Mouse (Mus musculus): ENCODE measurements around the gene Spaca3.

Gene Spaca3

GRCm38 (mm10) chr11:80872509-80873474 is 14.6 kb downstream of the Spaca3 start:
- DNase-seq = peak; percentile 60 to 70

- peak; percentile 20 to 40 for DNase-seq
Observed at GRCm38 (mm10) chr11:80877131-80877651, 19.0 kb downstream of the Spaca3 start.

- DNase-seq = no peak
Observed at GRCm38 (mm10) chr11:80878026-80878425, 19.9 kb downstream of the Spaca3 start.

DNA sequence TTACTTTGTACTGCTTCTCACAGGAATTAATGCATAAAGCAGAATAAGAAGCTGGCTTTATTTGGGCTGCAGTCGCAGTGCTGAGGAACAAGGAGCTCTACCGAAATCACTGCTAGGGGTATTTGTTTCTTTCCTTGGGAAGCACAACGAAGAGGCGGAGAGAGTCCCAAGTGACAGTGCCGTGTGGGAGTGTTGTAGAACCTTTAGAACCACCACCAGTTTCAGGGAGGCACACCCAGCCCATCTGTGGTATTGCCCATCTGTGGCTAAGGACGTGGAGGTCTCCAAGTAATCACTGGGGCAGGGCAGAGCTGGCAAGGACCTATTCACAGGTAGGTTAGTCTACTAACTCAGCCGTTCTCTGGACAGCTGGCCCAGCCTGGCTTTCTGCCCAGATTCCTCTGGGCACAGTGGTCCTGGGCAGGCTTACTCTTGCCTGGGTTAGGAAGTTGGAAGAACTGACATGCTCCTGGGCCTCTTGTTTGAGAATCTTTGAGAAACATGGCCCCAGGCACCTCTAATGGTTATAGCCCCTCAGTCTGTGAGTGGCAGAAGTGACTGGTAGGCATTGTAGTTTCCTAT is 24.2 kb downstream of the Spaca3 start:
- no peak for DNase-seq

DNA sequence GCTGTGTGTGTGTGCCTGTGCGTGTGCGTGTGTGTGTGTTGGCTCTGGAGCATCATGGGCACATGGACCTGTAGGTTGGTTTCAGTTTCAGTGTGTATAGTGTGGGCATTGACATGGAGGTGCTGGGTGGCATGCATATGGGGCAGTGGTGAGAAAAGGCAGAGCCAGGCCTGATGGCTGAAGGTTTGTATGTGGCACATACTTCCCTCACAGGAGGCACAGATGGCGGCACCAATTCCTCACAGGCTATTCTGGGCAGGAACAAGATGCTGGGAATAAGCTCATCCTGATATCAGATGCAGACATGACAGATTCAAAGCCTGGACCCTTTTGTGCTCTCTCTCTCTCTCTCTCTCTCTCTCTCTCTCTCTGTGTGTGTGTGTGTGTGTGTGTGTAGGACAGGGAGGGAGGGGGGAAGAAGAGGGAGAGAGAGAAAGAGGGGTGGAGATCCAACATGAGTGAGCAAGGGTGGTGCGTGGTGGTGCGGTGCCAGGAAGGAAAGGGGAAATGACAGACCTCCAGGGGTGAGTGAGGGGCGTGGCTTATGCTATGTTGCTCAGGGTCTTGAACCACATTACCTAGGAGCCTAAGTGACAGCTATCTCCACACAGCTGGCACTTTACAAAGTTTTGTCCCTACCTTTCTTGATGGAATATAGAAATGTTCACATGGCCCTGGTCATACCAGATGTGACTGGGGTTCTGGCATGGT is 26.5 kb downstream of the Spaca3 start:
- no peak for DNase-seq

- no peak for DNase-seq
Observed at GRCm38 (mm10) chr11:80886365-80886764, 28.2 kb downstream of the Spaca3 start.

GRCm38 (mm10) chr11:80887021-80887420 is 28.9 kb downstream of the Spaca3 start:
- peak in 1 of 2 experiments; percentile 23 for DNase-seq

GRCm38 (mm10) chr11:80889336-80890063 is 31.3 kb downstream of the Spaca3 start:
- DNase-seq = no peak

GRCm38 (mm10) chr11:80895853-80896252 is 37.7 kb downstream of the Spaca3 start:
- DNase-seq = no peak

GRCm38 (mm10) chr11:80900555-80900954 is 42.4 kb downstream of the Spaca3 start:
- peak; percentile 52 to 67 for DNase-seq

- no peak for DNase-seq
Observed at GRCm38 (mm10) chr11:80902664-80903063, 44.5 kb downstream of the Spaca3 start.

DNA sequence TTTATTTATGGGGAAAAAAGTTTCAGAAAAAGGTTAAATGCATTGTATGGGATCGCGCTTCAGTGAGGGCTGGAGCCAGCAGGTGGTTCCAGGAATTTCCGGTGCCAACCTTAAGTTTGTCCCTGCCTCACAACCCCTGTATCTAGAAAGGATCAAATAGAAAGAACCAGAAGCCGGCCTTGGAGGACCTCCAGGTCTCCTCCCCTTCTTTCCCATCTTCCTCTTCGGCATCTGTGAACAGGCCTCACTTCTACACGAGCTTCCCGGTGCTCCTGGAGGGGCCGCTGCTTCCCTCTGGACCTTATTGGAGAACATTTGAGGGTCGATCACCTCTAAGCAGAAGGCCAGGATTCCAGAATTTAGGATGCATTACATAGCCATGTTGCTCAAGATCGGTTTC is 45.3 kb downstream of the Spaca3 start:
- no peak for DNase-seq

- DNase-seq = no peak
Observed at GRCm38 (mm10) chr11:80904559-80904958, 46.4 kb downstream of the Spaca3 start.

DNA sequence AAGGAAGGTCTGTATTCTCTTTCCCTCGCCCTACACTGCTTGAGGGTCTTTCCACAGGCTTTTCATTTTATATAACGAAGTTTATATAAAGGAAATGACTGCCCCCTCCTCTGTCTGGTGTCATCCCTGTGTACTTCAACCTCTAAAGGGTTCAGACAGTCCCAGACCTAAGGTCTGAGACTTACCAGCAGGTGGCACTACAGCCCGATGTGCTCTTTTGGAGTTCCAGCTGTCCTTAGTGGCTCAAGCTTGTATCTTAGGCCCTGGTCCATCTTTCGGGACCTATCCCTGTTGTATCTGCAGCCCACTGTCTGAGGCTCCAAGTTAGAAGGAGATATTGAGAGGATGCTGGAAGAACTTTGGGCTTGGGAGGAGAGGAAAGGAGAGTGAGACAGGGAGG is 48.3 kb downstream of the Spaca3 start:
- DNase-seq = peak; percentile 13 to 17

- DNase-seq = no peak
Observed at GRCm38 (mm10) chr11:80907820-80908219, 49.7 kb downstream of the Spaca3 start.

DNA sequence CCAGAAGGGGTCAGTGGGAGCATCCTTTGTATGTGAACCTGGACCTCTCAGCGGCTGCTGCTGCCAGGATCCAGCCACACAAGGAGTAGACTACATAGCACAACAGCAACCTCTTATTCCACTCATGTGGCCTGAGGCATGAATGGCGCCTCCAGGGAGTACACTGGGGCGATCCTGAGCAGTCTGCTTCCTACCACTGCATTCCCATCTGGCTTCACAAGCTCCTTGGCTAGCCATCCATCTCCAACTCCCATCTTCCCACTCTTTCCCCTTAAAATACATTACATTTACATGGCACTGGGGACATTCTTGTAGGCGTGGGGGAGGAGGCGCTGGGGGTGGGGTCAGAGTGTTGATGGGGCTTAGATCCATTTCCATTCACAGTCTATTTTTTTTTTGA is 54.6 kb downstream of the Spaca3 start:
- DNase-seq = no peak

GRCm38 (mm10) chr11:80913408-80914024 is 55.4 kb downstream of the Spaca3 start:
- DNase-seq = no peak

All from lung, adult 18-20 months (tissue).